Mouse (Mus musculus): ENCODE measurements around the gene Fam186b. TPM values are rescaled to one million over a fixed set of nuclear protein-coding genes. Genes with fewer than 3 reads are reported as not detected.
"Not testable (repeated sequence)": the region's sequence is repeated elsewhere in the genome, so short reads cannot be mapped to it uniquely, and the experiment has no call there.

Fam186b gene
- polyA plus RNA-seq, 2 experiments from 2014 or later: 0.24 to 0.30 TPM

GRCm38 (mm10) chr15:99255241-99255749 is 40.4 kb downstream of the Fam186b start:
- ATAC-seq: no peak

GRCm38 (mm10) chr15:99254477-99255005 is 41.1 kb downstream of the Fam186b start:
- ATAC-seq: no peak

DNA sequence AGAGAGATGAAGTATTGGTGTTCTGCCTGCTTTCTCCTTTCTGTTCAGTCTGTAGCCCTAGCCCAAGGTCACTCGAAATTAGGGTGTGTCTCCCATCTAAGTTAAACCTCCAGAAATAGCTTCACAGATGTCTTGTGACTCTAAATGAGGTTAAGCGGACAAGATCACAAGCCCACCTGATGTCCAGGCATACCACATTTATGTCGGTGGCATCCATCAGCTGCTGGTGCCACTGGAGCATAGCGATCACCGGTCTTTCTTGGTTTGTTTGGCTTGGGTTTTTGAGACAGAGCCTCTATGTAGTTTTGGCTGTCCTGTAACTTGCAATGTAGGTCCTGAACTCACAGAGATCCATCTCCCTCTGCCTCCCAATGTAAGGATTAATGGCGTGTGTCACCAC is 41.9 kb downstream of the Fam186b start:
- ATAC-seq: no peak

DNA sequence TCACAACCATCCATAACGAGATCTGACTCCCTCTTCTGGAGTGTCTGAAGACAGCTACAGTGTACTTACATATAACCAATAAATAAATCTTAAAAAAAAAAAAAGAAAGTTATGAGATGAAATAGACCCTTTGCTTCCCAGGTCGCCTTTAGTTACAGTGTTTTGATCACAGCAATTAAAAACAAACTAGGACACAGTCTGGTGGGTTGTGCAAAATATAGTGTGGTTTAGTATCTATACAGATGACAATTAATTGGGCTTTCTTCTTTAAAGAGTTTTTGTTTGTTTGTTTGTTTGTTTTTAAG is 42.6 kb downstream of the Fam186b start:
- not testable (repeated sequence) for ATAC-seq

GRCm38 (mm10) chr15:99252381-99253174 is 43.1 kb downstream of the Fam186b start:
- ATAC-seq: no peak

DNA sequence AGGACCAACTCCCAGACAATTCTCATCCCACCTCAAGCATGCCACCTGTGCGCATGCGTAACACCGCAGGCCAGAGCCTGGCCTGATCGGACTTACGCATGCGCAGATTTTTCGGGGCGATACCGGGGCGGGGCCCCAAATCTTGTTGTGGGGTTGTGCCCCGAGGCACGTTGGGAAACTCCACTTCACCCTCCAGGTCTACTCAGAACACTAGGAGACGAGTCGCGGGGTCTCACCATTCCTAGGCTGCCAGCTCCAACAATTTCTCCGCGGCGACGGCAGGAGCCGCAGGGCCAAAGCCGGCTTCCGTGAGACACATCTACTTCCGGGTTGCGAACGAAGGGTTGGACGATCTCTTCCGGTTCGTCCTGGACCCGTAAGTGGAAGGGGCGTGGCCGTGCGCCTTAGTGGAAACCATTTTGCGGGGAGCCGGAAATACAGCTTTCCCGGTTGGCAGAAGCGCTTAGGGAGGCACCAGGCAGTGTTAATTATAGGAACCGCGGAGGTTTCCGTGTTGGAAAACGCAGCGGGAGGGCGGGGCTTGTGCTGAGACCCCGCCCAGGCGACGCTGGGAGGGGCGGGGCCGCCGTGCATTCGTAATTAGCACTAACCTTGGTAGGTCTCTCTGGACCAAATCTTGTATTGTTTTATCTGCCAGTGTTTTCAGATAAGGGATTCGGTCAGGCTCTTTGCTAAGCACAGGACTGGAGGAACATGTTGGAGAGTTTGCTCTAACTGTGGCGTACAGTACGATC is 43.9 kb downstream of the Fam186b start, which contains the start of gene Mcrs1:
Gene Mcrs1 (minus strand): TSS at position 336 of the 755 bp plus-strand sequence.
- ATAC-seq: peak; percentile 88

GRCm38 (mm10) chr15:99251111-99251510 is 44.6 kb downstream of the Fam186b start:
- not testable (repeated sequence) for ATAC-seq

DNA sequence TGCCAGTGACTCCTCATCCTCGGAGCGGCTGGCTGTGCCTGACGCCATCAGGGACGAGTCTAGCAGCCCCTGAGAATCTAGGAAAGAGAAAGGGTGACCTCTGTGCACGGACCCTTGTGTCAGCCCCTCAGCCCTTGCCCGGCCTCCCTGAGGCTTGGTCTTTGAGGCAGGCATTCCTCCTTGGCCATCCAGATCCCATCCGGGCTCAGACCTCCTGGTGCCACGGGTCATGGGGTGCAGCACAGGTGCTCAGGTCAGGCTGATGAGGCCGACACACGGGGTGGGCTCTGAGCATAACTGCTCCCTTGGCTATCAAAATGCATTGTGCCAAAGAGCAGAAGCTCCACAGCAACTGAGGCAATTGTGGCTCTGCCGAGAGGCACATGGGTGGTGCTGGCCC is 45.8 kb downstream of the Fam186b start:
- ATAC-seq: no peak

DNA sequence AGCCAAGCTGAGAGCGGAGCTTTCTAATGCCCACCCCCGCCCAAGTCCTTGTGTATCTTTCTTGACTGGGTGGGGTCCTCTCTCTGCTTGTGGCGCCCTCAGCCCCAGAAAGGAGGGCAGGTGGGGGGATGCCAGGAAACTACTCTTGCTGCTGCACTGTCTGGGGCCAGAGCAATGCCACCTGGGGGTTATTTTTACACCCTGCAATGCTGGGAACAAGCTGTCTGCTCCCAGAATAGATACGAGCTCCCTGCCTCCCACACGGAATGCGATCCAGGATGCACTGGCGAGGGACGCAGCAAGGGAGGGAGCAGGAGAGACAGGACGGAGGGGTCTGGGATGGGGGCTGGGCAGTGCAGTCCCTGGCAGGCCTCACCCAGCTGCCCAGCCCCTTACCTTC is 46.7 kb downstream of the Fam186b start:
- no peak for ATAC-seq

DNA sequence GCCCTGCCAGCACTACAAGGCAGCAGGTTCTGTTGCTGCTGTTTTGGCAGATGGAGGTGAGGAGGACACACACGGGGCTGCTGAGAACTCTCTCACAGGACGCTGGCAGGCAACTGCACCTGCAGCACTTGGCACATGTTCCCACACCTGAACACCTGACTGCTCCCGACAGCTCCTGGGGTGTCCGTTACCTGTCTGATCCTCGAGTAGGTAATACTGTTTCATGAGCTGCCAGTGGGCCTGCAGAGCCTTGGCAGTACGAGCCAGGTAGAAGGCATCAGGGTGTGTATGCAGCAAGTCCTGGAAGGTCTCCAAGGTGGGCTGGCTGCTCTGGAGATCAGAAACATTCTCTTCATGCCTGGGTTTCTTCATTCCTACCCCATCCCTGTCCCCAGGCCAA is 49.0 kb downstream of the Fam186b start:
- ATAC-seq: not testable (repeated sequence)

DNA sequence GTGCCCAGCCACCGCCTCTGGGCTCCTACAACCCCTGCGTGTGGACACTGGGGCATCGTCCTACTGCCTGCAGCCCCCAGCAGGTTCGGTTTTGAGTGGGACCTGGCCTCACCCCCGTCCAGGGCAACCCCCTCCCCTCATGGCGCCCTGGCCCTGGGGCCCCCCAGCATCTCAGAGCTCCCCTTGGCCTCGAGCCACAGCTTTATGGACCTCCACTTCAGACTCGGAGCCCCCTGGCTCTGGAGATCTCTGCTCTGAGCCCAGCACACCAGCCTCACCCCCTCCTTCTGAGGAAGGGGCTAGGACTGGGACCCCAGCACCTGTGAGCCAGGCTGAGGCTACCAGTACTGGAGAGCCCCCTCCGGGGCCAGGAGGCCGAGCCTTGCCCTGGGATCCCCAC is 53.6 kb downstream of the Fam186b start:
- ATAC-seq: no peak

- no peak for ATAC-seq
Observed at GRCm38 (mm10) chr15:99241249-99241648, 54.4 kb downstream of the Fam186b start.

DNA sequence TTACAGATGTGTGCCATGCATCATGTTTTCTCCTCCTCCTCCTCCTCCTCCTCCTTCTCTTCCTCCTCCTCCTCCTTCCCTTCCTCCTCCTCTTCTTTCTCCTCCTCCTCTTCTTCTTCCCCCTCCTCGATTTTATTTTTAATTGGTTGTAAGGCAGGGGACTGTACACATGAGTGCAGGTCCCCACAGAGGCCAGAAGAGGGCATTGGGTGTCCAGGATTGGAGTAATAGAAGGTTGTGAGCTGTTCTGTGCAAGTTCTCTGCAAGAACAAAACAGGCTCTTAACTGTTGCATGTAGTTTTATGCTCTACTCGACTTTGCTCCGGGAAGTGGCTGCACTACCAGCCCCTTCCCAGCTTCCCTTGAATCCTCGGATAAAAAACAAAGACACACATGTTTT is 55.6 kb downstream of the Fam186b start:
- ATAC-seq: no peak

- ATAC-seq: no peak
Observed at GRCm38 (mm10) chr15:99238006-99238405, 57.7 kb downstream of the Fam186b start.

- no peak for ATAC-seq
Observed at GRCm38 (mm10) chr15:99234326-99235010, 61.2 kb downstream of the Fam186b start.

- peak; percentile 40 for ATAC-seq
Observed at GRCm38 (mm10) chr15:99233719-99234118, 62.0 kb downstream of the Fam186b start.

DNA sequence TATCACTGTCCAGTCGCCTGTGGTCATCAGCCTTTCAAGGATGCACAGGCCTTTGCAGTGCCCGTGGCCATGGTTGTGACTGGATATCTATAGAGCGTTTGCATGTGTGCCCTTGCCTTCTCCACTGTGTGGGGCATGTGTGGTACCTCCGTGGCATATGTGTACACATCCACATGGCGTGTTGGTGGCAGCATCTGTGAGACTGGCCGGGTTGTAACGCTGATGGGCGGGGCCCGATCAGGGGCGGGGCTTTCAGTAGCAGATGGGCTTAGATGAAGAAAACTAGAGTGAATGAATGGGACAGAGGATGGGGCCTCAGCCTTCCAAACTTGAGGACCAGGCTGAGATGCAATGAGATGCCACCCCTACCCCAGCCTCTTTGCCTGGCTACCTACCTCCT is 63.7 kb downstream of the Fam186b start:
- no peak for ATAC-seq

GRCm38 (mm10) chr15:99226090-99226489 is 69.6 kb downstream of the Fam186b start:
- ATAC-seq: no peak

- no peak for ATAC-seq
Observed at GRCm38 (mm10) chr15:99225081-99225810, 70.4 kb downstream of the Fam186b start.

DNA sequence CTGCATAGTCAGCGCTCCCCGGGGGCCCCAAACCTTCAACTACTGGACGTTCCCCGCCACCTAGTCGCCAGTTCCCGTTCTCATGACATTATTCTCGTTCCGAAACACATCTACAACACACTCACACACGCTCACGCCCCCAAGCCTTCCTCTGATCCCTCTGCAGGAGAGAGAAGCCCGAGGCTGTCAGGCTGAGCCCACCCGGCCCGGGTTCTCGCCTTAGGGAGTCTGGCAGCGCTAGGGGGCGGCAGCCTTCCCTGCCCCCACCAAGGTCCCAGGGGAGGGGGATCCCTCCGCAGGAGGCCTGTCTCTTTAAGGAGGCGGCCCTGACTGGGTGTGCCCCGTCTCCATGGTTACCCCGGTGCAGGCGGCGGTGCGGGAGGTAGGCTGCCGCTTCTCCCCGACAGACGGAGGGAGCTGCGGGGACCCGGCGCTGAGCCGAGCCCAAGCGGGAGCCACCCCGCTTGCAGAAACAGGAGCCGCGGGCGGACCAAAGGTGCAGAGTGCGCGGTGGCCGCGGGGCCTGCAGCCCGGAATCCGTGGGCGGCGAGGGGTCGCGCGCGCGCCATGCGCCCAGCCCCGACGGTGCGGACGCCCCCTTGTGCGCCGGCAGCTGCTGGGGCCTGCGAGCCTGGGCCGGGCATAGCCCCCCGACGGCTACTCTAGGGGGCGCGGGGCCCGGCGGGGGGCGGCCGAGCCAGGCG is 71.3 kb downstream of the Fam186b start, which contains the start of gene Kcnh3:
Gene Kcnh3 (plus strand): TSS at position 654 of the 704 bp plus-strand sequence.
- peak; percentile 68 for ATAC-seq

- peak; percentile 37 for ATAC-seq
Observed at GRCm38 (mm10) chr15:99223585-99224207, 72.0 kb downstream of the Fam186b start.

Measured in activated CD4-positive, CD25-positive, alpha-beta regulatory T cell, adult 4 months (primary cell).